ENCODE assay signal across 9 mouse cellular contexts in the genomic region with DNA sequence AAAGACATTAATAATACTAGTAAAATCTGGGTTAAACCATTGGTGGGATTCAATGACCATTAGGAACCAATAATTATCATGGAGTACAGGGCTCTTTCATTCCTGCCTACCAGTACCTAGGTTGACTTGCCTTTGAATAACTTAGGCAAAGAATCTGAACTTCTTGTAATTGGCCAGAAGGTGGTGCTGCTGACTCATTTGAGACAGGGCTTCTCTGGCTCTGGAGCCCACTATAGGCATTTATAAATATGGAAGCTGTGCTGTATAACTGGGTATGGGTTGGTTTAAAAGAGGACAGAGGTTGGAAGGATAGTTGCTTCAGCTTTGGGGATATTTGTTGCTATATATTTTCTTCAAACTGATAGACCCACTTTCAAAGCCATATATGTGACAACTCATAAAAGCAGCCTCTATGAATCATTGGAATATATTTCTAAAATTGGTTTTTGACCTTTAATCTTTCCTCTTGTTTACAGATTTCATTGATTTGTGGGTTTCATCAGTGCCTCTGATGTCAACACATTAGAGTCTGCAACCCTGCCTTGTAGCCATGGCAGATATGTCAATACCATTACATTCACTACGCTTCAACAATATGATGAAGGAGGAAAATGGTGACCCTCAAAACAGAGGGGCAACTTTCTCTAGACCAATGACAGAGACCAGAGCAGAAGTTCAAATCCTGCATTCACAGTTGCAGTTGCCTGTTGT. TPM values are rescaled to one million over a fixed set of nuclear protein-coding genes. Genes with fewer than 3 reads are reported as not detected.
A peak's percentile ranks its signal among the peaks of the same experiment; 100 is the strongest.
DNase-seq lines count a peak whose midpoint lies in the region; ATAC-seq and TF ChIP-seq lines count a peak whose summit lies in the region.
"Had no signal": no experiment of that assay in that cellular context is flagged by ENCODE, and none has a peak within 500 bp of the region (broad histone marks: within the 10 kb centered on the region; RNA-seq: fewer than 3 reads in every experiment).

Gene Rtl9 (plus strand): TSS at position 551 of the 711 bp plus-strand sequence.

- H3K4me1 ChIP-seq in heart, adult 2 months (ENCODE audit: control insufficient read depth, insufficient read depth, low read length) = no peaks in the 10 kb centered on the region
- H3K4me1 ChIP-seq in hindbrain, embryonic 15.5 days (replicated peaks) = no peaks in the 10 kb centered on the region
- H3K4me1 ChIP-seq in midbrain, embryonic 12.5 days = no peaks in the 10 kb centered on the region
- H3K4me1 ChIP-seq: neural tube, embryonic 12.5 days had no signal

- H3K4me3 ChIP-seq in heart, adult 2 months = no peak within 1 kb of the TSS
- H3K4me3 ChIP-seq in hindbrain, embryonic 15.5 days = no peak within 1 kb of the TSS
- no peak within 1 kb of the TSS for H3K4me3 ChIP-seq in midbrain, embryonic 12.5 days
- H3K4me3 ChIP-seq: neural tube, embryonic 12.5 days had no signal

- no peak within 1 kb of the TSS for H3K9ac ChIP-seq in heart, adult 2 months (ENCODE audit: low read depth, low read length)
- H3K9ac ChIP-seq in hindbrain, embryonic 15.5 days = no peak within 1 kb of the TSS
- no peak within 1 kb of the TSS for H3K9ac ChIP-seq in midbrain, embryonic 12.5 days (replicated peaks)
- H3K9ac ChIP-seq: neural tube, embryonic 12.5 days had no signal

- no peaks in the 10 kb centered on the region for H3K79me2 ChIP-seq in heart, adult 2 months (replicated peaks; ENCODE audit: control insufficient read depth, insufficient read depth, low read length)

- no peak for TF ChIP-seq EP300 in heart, adult 2 months (IDR thresholded peaks at IDR 0.05; ENCODE audit: insufficient read depth, low read depth, low read length)

- DNase-seq in heart, adult 2 months = no peak
- DNase-seq in heart, postnatal 25 days (ENCODE audit: low spot score) = no peak
- DNase-seq in 3T3-L1 (ENCODE audit: low read depth, low spot score) (peak; percentile 61), R1 (ENCODE audit: low read depth, low spot score) (peak; percentile 18)
- no peak for DNase-seq in gastrocnemius, adult 8-10 months (ENCODE audit: low spot score in 2 of 2)
- DNase-seq in spleen, postnatal 14 days (ENCODE audit: low spot score in 2 of 2) = no peak

- no peak within 1 kb of the TSS for H3K4me2 ChIP-seq in hindbrain, embryonic 15.5 days
- no peak within 1 kb of the TSS for H3K4me2 ChIP-seq in midbrain, embryonic 12.5 days (replicated peaks)
- H3K4me2 ChIP-seq: neural tube, embryonic 12.5 days had no signal

- no peaks in the 10 kb centered on the region for H3K27me3 ChIP-seq in heart, adult 2 months (ENCODE audit: control insufficient read depth, insufficient read depth, low read length)
- 0 out of 2 replicates have a peak, but pooled peaks cover 2% of the 10 kb centered on the region for H3K27me3 ChIP-seq in hindbrain, embryonic 15.5 days
- H3K27me3 ChIP-seq in midbrain, embryonic 12.5 days = peaks cover 16% of the 10 kb centered on the region

- no peak within 1 kb of the TSS for H3K27ac ChIP-seq in heart, adult 2 months
- H3K27ac ChIP-seq in hindbrain, embryonic 15.5 days (replicated peaks) = no peak within 1 kb of the TSS
- H3K27ac ChIP-seq in midbrain, embryonic 12.5 days (replicated peaks) = no peak within 1 kb of the TSS
- H3K27ac ChIP-seq: neural tube, embryonic 12.5 days had no signal

- intact Hi-C loops in heart, adult 2 months (cut with DNase I) = loop anchor here (1.0 to 5.0 kb wide), 2 partner anchors 345 to 568 kb away; no protein-coding TSS in a partner anchor
- intact Hi-C loops in heart, postnatal 25 days (cut with DNase I) = loop anchor here (2.0 kb wide), 1 partner anchor 346 kb away; no protein-coding TSS in a partner anchor

- no peaks in the 10 kb centered on the region for H3K36me3 ChIP-seq in heart, adult 2 months (ENCODE audit: control insufficient read depth, insufficient read depth, low read length)
- H3K36me3 ChIP-seq in hindbrain, embryonic 15.5 days = no peaks in the 10 kb centered on the region
- H3K36me3 ChIP-seq in midbrain, embryonic 12.5 days = no peaks in the 10 kb centered on the region
- H3K36me3 ChIP-seq: neural tube, embryonic 12.5 days had no signal

- H3K9me3 ChIP-seq in hindbrain, embryonic 15.5 days = no peaks in the 10 kb centered on the region
- no peaks in the 10 kb centered on the region for H3K9me3 ChIP-seq in midbrain, embryonic 12.5 days
- H3K9me3 ChIP-seq: neural tube, embryonic 12.5 days had no signal

- 95% methylated on average over 1 of the region's 1 CpGs for WGBS in heart, adult 2 months
- WGBS in hindbrain, embryonic 15.5 days = 97% methylated on average over 1 of the region's 1 CpGs
- WGBS in midbrain, embryonic 12.5 days = 100% methylated on average over 1 of the region's 1 CpGs

- peak; percentile 48; the same call in 1 of the 2 replicates for ATAC-seq in hindbrain, embryonic 15.5 days (ENCODE audit: low FRiP score, low read depth)
- peak; percentile 63 for ATAC-seq in midbrain, embryonic 12.5 days (ENCODE audit: low FRiP score, low read depth)

- TF ChIP-seq CTCF in heart, adult 2 months (IDR thresholded peaks at IDR 0.05) = peak; percentile 76

- no peak for TF ChIP-seq POLR2A in heart, adult 2 months (IDR thresholded peaks at IDR 0.05; ENCODE audit: insufficient read depth, low read depth, low read length)

RNA-seq across cellular contexts. Expression of gene Rtl9, which starts in this region (rescaled TPM):
- total RNA-seq in heart, adult 2 months (2021) = under 1 TPM in 1 of 2 experiments, not detected in 1; 0.23 TPM
- 0.10 and 0.35 TPM in 2 replicates for polyA plus RNA-seq in heart, adult 2 months (2012; rRNA removed)
- under 1 TPM; 0.18 to 0.20 TPM for total RNA-seq in heart, postnatal 25 days (2021)
- 0.64 and 0.92 TPM in 2 replicates for polyA plus RNA-seq in hindbrain, embryonic 15.5 days (2015; fragmentation: Nextera tagmentation; extraction: Ambion mirVana)
- polyA plus RNA-seq in midbrain, embryonic 12.5 days (2016; fragmentation: Nextera tagmentation; extraction: Ambion mirVana) = 0.20 and 0.26 TPM in 2 replicates
- total RNA-seq in gastrocnemius, adult 8-10 months (2022) = under 1 TPM; 0.07 to 0.17 (median 0.11) TPM

Comparison
In these comparisons a context has a peak if more than half of its experiments do, and no peak if none do; other contexts are left out.
1. Peak in ATAC-seq in hindbrain, embryonic 15.5 days; RNA of the gene not detected or under 1 TPM.
2. Peak in ATAC-seq in midbrain, embryonic 12.5 days; RNA of the gene not detected or under 1 TPM.
3. DNase-seq: peak in 3T3-L1 (single experiment) and R1 (single experiment); none in heart, adult 2 months (0 of 2), heart, postnatal 25 days (single experiment), gastrocnemius, adult 8-10 months (0 of 2) and spleen, postnatal 14 days (0 of 2).